Mouse (Mus musculus): Measurements from ENCODE around the gene Gm20715.

- no peak for TF ChIP-seq CTCF (IDR thresholded peaks at IDR 0.05; ENCODE audit: extremely low read depth, insufficient read depth, low read length)
- no peak for TF ChIP-seq POLR2A (IDR thresholded peaks at IDR 0.05; ENCODE audit: extremely low read depth, insufficient read depth, low read length)
These were observed 56.9 kb downstream of the Gm20715 start, which contains the start of gene Olfr1346 for GRCm38 (mm10) chr7:6466951-6467350.
